Mouse (Mus musculus) liver, embryonic 11.5 days (tissue): ENCODE data around the gene Rragd. TPM values are rescaled to one million over a fixed set of nuclear protein-coding genes. Genes with fewer than 3 reads are reported as not detected.

Experiments used
- ATAC-seq: fragments of 200-750 bp; cut with Nextera tagmentation; replicated peaks from 2 replicates; pipeline ENCODE4 v1.8.0; 2017; ENCODE audit warnings: moderate number of reproducible peaks, mild to moderate bottlenecking, moderate TSS enrichment, moderate library complexity; ENCODE audit not compliant: low FRiP score
- DNase-seq: peaks from one replicate; pipeline ENCODE4 v3.0.0-alpha.2; 2017; ENCODE audit warnings: low spot score
- H3K27ac ChIP-seq: fragments of 300-500 bp; sonication (generic); 2 replicates; pipeline ENCODE4 v1.5.1; 2014; ENCODE audit warnings: mild to moderate bottlenecking, low read depth, low read length, control low read depth
- H3K27me3 ChIP-seq: fragments of 300-500 bp; sonication (generic); replicated peaks from 2 replicates; pipeline ENCODE4 v1.6.1; 2014; ENCODE audit warnings: low read length, mixed read lengths; ENCODE audit not compliant: control insufficient read depth, insufficient read depth
- H3K36me3 ChIP-seq: fragments of 300-500 bp; sonication (generic); 2 replicates; pipeline ENCODE4 v1.6.1; 2014; ENCODE audit warnings: mild to moderate bottlenecking, low read length, moderate library complexity, mixed read lengths; ENCODE audit not compliant: control insufficient read depth, insufficient read depth
- H3K4me1 ChIP-seq: fragments of 300-500 bp; sonication (generic); replicated peaks from 2 replicates; pipeline ENCODE4 v1.6.1; 2014; ENCODE audit warnings: low read length, mixed read lengths; ENCODE audit not compliant: control insufficient read depth, insufficient read depth
- H3K4me2 ChIP-seq: fragments of 300-500 bp; sonication (generic); 2 replicates; pipeline ENCODE4 v1.6.1; 2014; ENCODE audit warnings: mild to moderate bottlenecking, control low read depth, moderate library complexity
- H3K4me3 ChIP-seq: fragments of 300-500 bp; sonication (generic); 2 replicates; pipeline ENCODE4 v1.5.1; 2014; ENCODE audit warnings: low read depth, low read length, control low read depth
- H3K9ac ChIP-seq: fragments of 300-500 bp; sonication (generic); 2 replicates; pipeline ENCODE4 v1.6.1; 2014; ENCODE audit warnings: low read depth, low read length, control low read depth
- H3K9me3 ChIP-seq: fragments of 300-500 bp; sonication (generic); 2 replicates; pipeline ENCODE4 v1.6.1; 2016; ENCODE audit warnings: low read length, inconsistent platforms, mixed read lengths; ENCODE audit not compliant: control insufficient read depth
- WGBS: fragments of 180-500 bp; shearing (Covaris S2); extraction: QIAGEN DNeasy Blood & Tissue Kit; methylation state at CpG from one replicate; pipeline ENCODE4 v1.1.7; 2014; 5-methylcytosine and 5-hydroxymethylcytosine counted together
- polyA plus RNA-seq: library from polyadenylated mRNA; unstranded; fragments of >200 nt; fragmentation: Nextera tagmentation; extraction: Ambion mirVana; gene quantifications from 2 replicates; pipeline ENCODE4 v1.2.1, GENCODE M21; 2014

The Rragd gene
- polyA plus RNA-seq, 1 experiment from 2014 or later: 4.6 TPM

DNA sequence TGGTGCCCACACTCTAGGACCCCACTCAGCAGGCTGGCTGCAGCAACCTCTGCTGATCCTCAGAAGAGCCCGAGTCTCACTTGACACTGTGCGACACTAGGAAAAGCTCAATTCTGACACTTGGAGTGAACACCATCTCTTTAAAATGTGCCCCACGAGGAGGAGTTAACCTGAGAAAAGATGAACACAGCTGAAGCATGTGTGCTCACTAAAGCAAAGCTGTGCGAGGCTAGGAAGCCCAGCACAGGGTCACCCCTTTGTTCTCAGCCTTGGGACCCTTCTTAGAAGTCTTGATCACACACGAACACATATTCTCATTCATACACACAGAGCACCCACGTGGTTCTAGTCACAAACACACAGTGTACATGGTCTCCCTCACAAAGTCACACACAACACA is 82.1 kb downstream of the Rragd start:
- no peaks in the 10 kb centered on the region for H3K9me3 ChIP-seq
- 76% methylated on average over 6 of the region's 6 CpGs for WGBS
- H3K9ac ChIP-seq: no peak overlapping the region
- DNase-seq (no peak), ATAC-seq (no peak)
- H3K27me3 ChIP-seq: no peaks in the 10 kb centered on the region; the same call in 1 of the 2 replicates
- H3K4me2 ChIP-seq: no peak overlapping the region
- H3K36me3 ChIP-seq: no peaks in the 10 kb centered on the region
- no peaks in the 10 kb centered on the region; the same call in 1 of the 2 replicates for H3K4me1 ChIP-seq
- H3K27ac ChIP-seq: no peak overlapping the region
- H3K4me3 ChIP-seq: no peak overlapping the region

DNA sequence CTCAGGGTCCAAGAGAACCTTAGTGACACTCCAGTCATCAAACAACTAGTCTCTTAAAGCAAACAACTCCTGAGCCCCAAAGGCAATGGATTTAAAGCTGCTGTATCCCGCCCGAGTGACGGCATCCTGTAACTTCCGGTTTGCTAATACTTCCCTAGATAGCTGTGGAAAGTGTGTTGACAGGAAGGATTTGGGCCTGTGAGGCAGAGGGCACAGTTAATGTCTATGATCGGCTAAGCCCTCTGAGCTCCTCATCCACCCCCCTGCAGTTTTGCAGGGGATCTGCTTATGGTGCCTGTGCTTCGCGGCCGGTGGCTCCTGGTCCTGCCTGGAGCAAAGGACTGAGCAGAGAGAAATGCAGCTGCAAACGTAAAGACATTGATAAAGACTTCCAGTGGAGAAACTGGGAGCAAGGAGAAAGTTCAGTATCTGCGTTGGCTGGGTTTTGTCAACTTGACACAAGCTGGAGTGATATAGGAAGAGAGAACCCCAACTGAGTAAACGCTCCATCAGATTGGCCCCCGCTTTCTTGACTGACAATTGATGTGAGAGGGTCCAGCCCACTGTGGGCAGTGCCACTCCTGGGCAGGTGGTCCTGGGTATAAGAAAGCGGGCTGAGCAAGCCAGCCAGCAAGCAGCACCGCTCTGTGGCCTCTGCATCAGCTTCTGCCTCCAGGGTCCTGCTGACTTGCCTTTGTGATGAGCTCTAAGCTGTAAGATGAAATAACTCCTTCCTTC is 83.6 kb downstream of the Rragd start:
- Histone ChIP-seq H3K27me3 (no peaks in the 10 kb centered on the region; the same call in 1 of the 2 replicates), H3K9ac (no peak overlapping the region), H3K36me3 (no peaks in the 10 kb centered on the region), H3K9me3 (no peaks in the 10 kb centered on the region), H3K4me1 (no peaks in the 10 kb centered on the region; the same call in 1 of the 2 replicates), H3K27ac (no peak overlapping the region), H3K4me3 (no peak overlapping the region), H3K4me2 (peak overlapping the region; percentile 38; the same call in 1 of the 2 replicates)
- 49% methylated on average over 14 of the region's 14 CpGs for WGBS
- ATAC-seq (no peak), DNase-seq (no peak)

DNA sequence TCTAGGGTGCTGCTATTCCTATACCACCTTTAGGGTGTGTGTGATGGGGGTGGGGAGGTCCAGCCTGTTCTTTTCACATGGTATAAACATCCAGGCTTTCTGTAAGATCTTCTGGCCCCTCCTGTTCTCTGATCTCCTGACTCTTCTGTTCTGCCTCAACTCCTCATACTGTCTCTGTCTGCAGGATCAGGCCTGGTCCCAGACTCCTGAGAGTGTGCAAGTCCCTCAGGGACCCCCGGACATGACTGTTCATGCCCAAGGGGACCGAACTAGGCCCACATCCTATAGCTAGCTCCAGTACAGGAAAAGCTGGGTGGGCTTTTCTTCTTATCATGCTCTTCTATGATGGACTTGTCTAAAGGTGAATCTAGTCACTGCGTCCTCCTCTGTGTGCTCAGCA is 84.5 kb downstream of the Rragd start:
- Histone ChIP-seq H3K4me3 (no peak overlapping the region), H3K4me1 (peaks cover 3% of the 10 kb centered on the region), H3K27me3 (no peaks in the 10 kb centered on the region; the same call in 1 of the 2 replicates), H3K9me3 (no peaks in the 10 kb centered on the region), H3K27ac (no peak overlapping the region), H3K4me2 (no peak overlapping the region), H3K36me3 (no peaks in the 10 kb centered on the region), H3K9ac (no peak overlapping the region)
- 82% methylated on average over 3 of the region's 3 CpGs for WGBS
- DNase-seq (no peak), ATAC-seq (no peak)

DNA sequence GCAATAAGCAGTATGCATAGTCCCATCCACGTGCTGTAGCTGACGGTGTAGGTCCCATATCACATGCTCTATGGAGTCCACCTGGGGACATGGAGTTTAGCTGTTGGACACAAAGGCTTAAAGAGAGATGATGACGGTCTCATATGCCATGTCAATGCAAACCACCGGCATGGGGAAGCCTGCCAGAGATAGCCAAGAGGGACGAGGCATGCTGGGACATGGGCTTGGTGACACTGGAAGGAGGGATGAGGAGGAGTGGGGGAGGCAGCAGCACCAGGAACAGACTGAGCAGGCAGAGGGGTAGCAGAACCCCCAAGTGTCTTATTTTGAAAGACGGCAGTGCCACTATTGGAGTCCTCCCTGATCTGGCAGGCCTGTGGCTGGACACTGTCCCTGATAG is 85.0 kb downstream of the Rragd start:
- Histone ChIP-seq H3K27me3 (no peaks in the 10 kb centered on the region; the same call in 1 of the 2 replicates), H3K4me2 (no peak overlapping the region), H3K9ac (no peak overlapping the region), H3K27ac (no peak overlapping the region), H3K9me3 (no peaks in the 10 kb centered on the region), H3K4me3 (no peak overlapping the region), H3K36me3 (no peaks in the 10 kb centered on the region), H3K4me1 (peaks cover 8% of the 10 kb centered on the region)
- ATAC-seq (no peak), DNase-seq (no peak)
- WGBS: 85% methylated on average over 6 of the region's 6 CpGs

DNA sequence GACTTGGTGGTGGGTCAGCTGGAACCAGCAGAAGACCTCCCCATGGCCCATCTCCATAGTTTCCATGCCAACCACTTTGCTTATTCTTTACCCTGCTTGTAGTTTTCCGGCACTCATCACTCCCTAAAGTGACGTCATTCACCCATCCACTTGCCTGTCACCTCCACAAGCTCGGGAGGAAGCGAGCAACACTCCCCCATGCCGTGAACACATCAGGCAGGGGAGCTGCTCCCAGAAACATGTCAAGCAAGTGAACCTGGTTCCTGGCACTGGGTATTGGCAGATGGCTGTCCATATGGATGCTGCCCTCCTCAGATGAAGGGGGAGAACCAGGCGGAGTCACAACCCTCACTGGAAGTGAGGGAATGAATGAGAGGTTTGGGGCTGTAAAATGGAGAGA is 86.1 kb downstream of the Rragd start:
- no peak overlapping the region for H3K9ac ChIP-seq
- H3K9me3 ChIP-seq: no peaks in the 10 kb centered on the region
- no peaks in the 10 kb centered on the region for H3K36me3 ChIP-seq
- H3K4me3 ChIP-seq: no peak overlapping the region
- H3K4me1 ChIP-seq: peaks cover 8% of the 10 kb centered on the region
- H3K27ac ChIP-seq: no peak overlapping the region
- no peaks in the 10 kb centered on the region; the same call in 1 of the 2 replicates for H3K27me3 ChIP-seq
- WGBS: 73% methylated on average over 6 of the region's 6 CpGs
- no peak overlapping the region for H3K4me2 ChIP-seq
- ATAC-seq (no peak), DNase-seq (no peak)

DNA sequence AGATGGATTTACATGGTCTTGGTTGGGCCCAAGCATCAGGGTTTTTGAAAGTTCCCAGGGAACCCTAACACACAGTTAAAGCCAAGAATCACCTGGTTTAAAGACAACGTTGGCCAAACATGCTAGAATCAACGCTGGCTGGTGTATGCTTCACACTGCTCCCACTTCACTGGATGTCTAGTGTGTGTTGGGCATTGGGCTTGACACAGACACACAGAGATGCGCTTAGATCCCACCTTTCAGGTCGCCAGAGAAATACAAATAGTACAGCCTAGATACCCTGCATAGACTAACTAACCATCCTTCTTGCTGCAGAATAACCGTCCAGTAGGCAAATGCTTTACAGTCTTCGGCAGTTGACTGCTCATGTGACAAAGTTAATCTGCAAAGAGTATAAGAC is 87.5 kb downstream of the Rragd start:
- no peak overlapping the region for H3K4me2 ChIP-seq
- 83% methylated on average over 6 of the region's 6 CpGs for WGBS

DNA sequence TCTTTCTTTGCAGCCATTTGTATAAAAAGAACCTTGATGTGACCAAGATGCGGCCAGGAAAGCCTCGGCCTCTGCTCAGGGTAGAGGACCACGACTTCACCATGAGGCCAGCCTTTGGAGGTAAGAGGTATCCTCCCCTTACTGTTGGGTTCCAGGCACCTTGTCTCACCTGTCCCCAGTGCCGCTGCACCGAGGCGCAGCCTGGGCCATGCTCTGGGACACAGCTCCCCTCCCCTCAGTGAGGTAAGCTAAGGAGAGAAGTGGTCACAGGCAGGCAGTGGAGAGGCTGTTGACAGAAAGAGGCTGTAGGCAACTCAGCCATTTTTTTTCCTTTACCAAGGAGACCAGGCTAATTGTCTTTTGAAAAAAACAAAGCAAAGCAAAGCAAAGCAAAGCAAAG is 88.5 kb downstream of the Rragd start:
- no peak overlapping the region for H3K4me3 ChIP-seq
- H3K27me3 ChIP-seq: no peaks in the 10 kb centered on the region; the same call in 1 of the 2 replicates
- no peak overlapping the region for H3K27ac ChIP-seq
- no peak overlapping the region for H3K9ac ChIP-seq
- DNase-seq (no peak), ATAC-seq (no peak)
- 87% methylated on average over 6 of the region's 6 CpGs for WGBS
- no peaks in the 10 kb centered on the region for H3K9me3 ChIP-seq
- peaks cover 8% of the 10 kb centered on the region for H3K4me1 ChIP-seq
- H3K36me3 ChIP-seq: no peaks in the 10 kb centered on the region
- H3K4me2 ChIP-seq: no peak overlapping the region

More for the DNA sequence above, 87.5 kb downstream of the Rragd start:
- no peak overlapping the region for H3K4me3 ChIP-seq
- no peaks in the 10 kb centered on the region; the same call in 1 of the 2 replicates for H3K27me3 ChIP-seq
- H3K9ac ChIP-seq: no peak overlapping the region
- H3K4me1 ChIP-seq: peaks cover 8% of the 10 kb centered on the region
- DNase-seq (no peak), ATAC-seq (no peak)
- H3K27ac ChIP-seq: no peak overlapping the region
- H3K36me3 ChIP-seq: no peaks in the 10 kb centered on the region
- H3K9me3 ChIP-seq: no peaks in the 10 kb centered on the region
